Mouse (Mus musculus) left cerebral cortex, adult 18-20 months (tissue): ENCODE data around the gene Slc25a36. TPM values are rescaled to one million over a fixed set of nuclear protein-coding genes. Genes with fewer than 3 reads are reported as not detected.
A peak's percentile ranks its signal among the peaks of the same experiment; 100 is the strongest.

Experiments used
- DNase-seq, 2 experiments: peaks; one replicate each; pipeline ENCODE4 v3.0.0; 2021 to 2022; ENCODE audit warnings: low spot score in 2 of 2, mixed read lengths in 1 of 2
- long read RNA-seq, 2 experiments: library from polyadenylated mRNA; stranded (forward); transcript quantifications; one replicate each; pipeline ENCODE4 v2.0.0; 2021
- total RNA-seq, 2 experiments: library from RNA; stranded (reverse); gene quantifications; 2 replicates each; pipeline ENCODE4 v1.2.3; 2021

Gene Slc25a36
- total RNA-seq = 10 to 100 TPM; 77.8 to 79.0 TPM
- long read RNA-seq, experiment 1, full-length matches to known transcripts = 9 of 22 reads
- long read RNA-seq, experiment 1, partial matches to known transcripts = 2 of 22 reads
- long read RNA-seq, experiment 1, other reads (novel, unspliced or antisense) = 11 of 22 reads
- long read RNA-seq, experiment 2, full-length matches to known transcripts = 7 of 18 reads
- long read RNA-seq, experiment 2, partial matches to known transcripts = 0 of 18 reads
- long read RNA-seq, experiment 2, other reads (novel, unspliced or antisense) = 11 of 18 reads

- DNase-seq = peak; percentile 97 to 98
Measured at GRCm38 (mm10) chr9:97110571-97111390, at the start of gene Slc25a36. TSS of gene Slc25a36 (minus strand) at chr9:97111157.

GRCm38 (mm10) chr9:97158412-97158811, 47.5 kb upstream of the Slc25a36 start:
- DNase-seq = no peak

- no peak for DNase-seq
Measured at GRCm38 (mm10) chr9:97155981-97156380, 45.0 kb upstream of the Slc25a36 start.

- no peak for DNase-seq
Measured at GRCm38 (mm10) chr9:97154956-97155355, 44.0 kb upstream of the Slc25a36 start.

GRCm38 (mm10) chr9:97153006-97153405, 42.0 kb upstream of the Slc25a36 start:
- no peak for DNase-seq

- DNase-seq = no peak
Measured at GRCm38 (mm10) chr9:97147270-97147669, 36.3 kb upstream of the Slc25a36 start.

GRCm38 (mm10) chr9:97145351-97145750, 34.4 kb upstream of the Slc25a36 start:
- DNase-seq = no peak

GRCm38 (mm10) chr9:97143416-97143815, 32.5 kb upstream of the Slc25a36 start:
- DNase-seq = no peak

- no peak for DNase-seq
Measured at GRCm38 (mm10) chr9:97142558-97142957, 31.6 kb upstream of the Slc25a36 start.

- no peak for DNase-seq
Measured at GRCm38 (mm10) chr9:97141723-97142122, 30.8 kb upstream of the Slc25a36 start.

- DNase-seq = peak in 1 of 2 experiments; percentile 9
Measured at GRCm38 (mm10) chr9:97140145-97140932, 29.4 kb upstream of the Slc25a36 start.

- DNase-seq = no peak
Measured at GRCm38 (mm10) chr9:97137678-97138077, 26.7 kb upstream of the Slc25a36 start.

- DNase-seq = no peak
Measured at GRCm38 (mm10) chr9:97137116-97137515, 26.2 kb upstream of the Slc25a36 start.

GRCm38 (mm10) chr9:97135866-97136265, 24.9 kb upstream of the Slc25a36 start:
- no peak for DNase-seq

- no peak for DNase-seq
Measured at GRCm38 (mm10) chr9:97133178-97133577, 22.2 kb upstream of the Slc25a36 start.

- no peak for DNase-seq
Measured at GRCm38 (mm10) chr9:97130001-97130400, 19.0 kb upstream of the Slc25a36 start.

GRCm38 (mm10) chr9:97123934-97124692, 13.2 kb upstream of the Slc25a36 start:
- DNase-seq = no peak

GRCm38 (mm10) chr9:97121432-97121831, 10.5 kb upstream of the Slc25a36 start:
- no peak for DNase-seq

GRCm38 (mm10) chr9:97114271-97114670, 3.3 kb upstream of the Slc25a36 start:
- DNase-seq = no peak

- DNase-seq = no peak
Measured at GRCm38 (mm10) chr9:97113555-97113929, 2.6 kb upstream of the Slc25a36 start.
